Mouse (Mus musculus): ENCODE data around the gene Gm21992. TPM values are rescaled to one million over a fixed set of nuclear protein-coding genes. Genes with fewer than 3 reads are reported as not detected.

Gene Gm21992
- polyA plus RNA-seq, 1 experiment from 2014 or later: 19.1 TPM

GRCm38 (mm10) chr19:4713886-4714285 is 97.5 kb downstream of the Gm21992 start:
- Histone ChIP-seq H3K9ac (ENCODE audit: low read length) (no peak overlapping the region), H3K4me3 (ENCODE audit: low read depth, low read length) (no peak overlapping the region), H3K9me3 (ENCODE audit: control insufficient read depth, low read length) (no peaks in the 10 kb centered on the region), H3K27me3 (ENCODE audit: control insufficient read depth, insufficient read depth, low read length) (peaks cover 16% of the 10 kb centered on the region; the same call in 1 of the 2 replicates), H3K4me1 (replicated peaks; ENCODE audit: control insufficient read depth, insufficient read depth) (no peaks in the 10 kb centered on the region), H3K36me3 (ENCODE audit: control insufficient read depth, insufficient read depth, low read length) (no peaks in the 10 kb centered on the region), H3K4me2 (replicated peaks; ENCODE audit: low read depth) (no peak overlapping the region), H3K27ac (replicated peaks) (no peak overlapping the region)
- DNase-seq (ENCODE audit: low spot score) (no peak), ATAC-seq (ENCODE audit: low FRiP score, low TSS enrichment) (no peak)
- WGBS: 79% methylated on average over 3 of the region's 3 CpGs
- no peak for TF ChIP-seq CTCF (IDR thresholded peaks at IDR 0.05; ENCODE audit: low read depth)
- TF ChIP-seq EP300 (optimal IDR thresholded peaks at IDR 0.05): no peak

- DNase-seq (ENCODE audit: low spot score) (no peak), ATAC-seq (ENCODE audit: low FRiP score, low TSS enrichment) (no peak)
- H3K27ac ChIP-seq (replicated peaks): no peak overlapping the region
- H3K36me3 ChIP-seq (ENCODE audit: control insufficient read depth, insufficient read depth, low read length): no peaks in the 10 kb centered on the region
- no peak for TF ChIP-seq EP300 (optimal IDR thresholded peaks at IDR 0.05)
- no peak for TF ChIP-seq CTCF (IDR thresholded peaks at IDR 0.05; ENCODE audit: low read depth)
- no peaks in the 10 kb centered on the region for H3K9me3 ChIP-seq (ENCODE audit: control insufficient read depth, low read length)
- peaks cover 16% of the 10 kb centered on the region; the same call in 1 of the 2 replicates for H3K27me3 ChIP-seq (ENCODE audit: control insufficient read depth, insufficient read depth, low read length)
- peak overlapping the region; percentile 51 for H3K4me3 ChIP-seq (ENCODE audit: low read depth, low read length)
- H3K4me2 ChIP-seq (replicated peaks; ENCODE audit: low read depth): peak overlapping the region; percentile 92
- no peaks in the 10 kb centered on the region for H3K4me1 ChIP-seq (replicated peaks; ENCODE audit: control insufficient read depth, insufficient read depth)
- WGBS: 58% methylated on average over 13 of the region's 13 CpGs
- no peak overlapping the region for H3K9ac ChIP-seq (ENCODE audit: low read length)
Measured at GRCm38 (mm10) chr19:4712781-4713526, 98.5 kb downstream of the Gm21992 start.

GRCm38 (mm10) chr19:4712156-4712780 is 99.1 kb downstream of the Gm21992 start:
- peaks cover 16% of the 10 kb centered on the region; the same call in 1 of the 2 replicates for H3K27me3 ChIP-seq (ENCODE audit: control insufficient read depth, insufficient read depth, low read length)
- DNase-seq (ENCODE audit: low spot score): no peak
- H3K36me3 ChIP-seq (ENCODE audit: control insufficient read depth, insufficient read depth, low read length): no peaks in the 10 kb centered on the region
- 2% methylated on average over 48 of the region's 60 CpGs for WGBS
- peak overlapping the region; percentile 51 for H3K4me3 ChIP-seq (ENCODE audit: low read depth, low read length)
- no peak overlapping the region for H3K27ac ChIP-seq (replicated peaks)
- ATAC-seq (ENCODE audit: low FRiP score, low TSS enrichment): peak; percentile 44; the same call in 1 of the 2 replicates
- TF ChIP-seq EP300 (optimal IDR thresholded peaks at IDR 0.05) (no peak), CTCF (IDR thresholded peaks at IDR 0.05; ENCODE audit: low read depth) (no peak)
- peak overlapping the region; percentile 92 for H3K4me2 ChIP-seq (replicated peaks; ENCODE audit: low read depth)
- H3K4me1 ChIP-seq (replicated peaks; ENCODE audit: control insufficient read depth, insufficient read depth): no peaks in the 10 kb centered on the region
- H3K9me3 ChIP-seq (ENCODE audit: control insufficient read depth, low read length): no peaks in the 10 kb centered on the region
- H3K9ac ChIP-seq (ENCODE audit: low read length): peak overlapping the region; percentile 55

- H3K27ac ChIP-seq (replicated peaks): no peak overlapping the region
- no peak for ATAC-seq (ENCODE audit: low FRiP score, low TSS enrichment)
- H3K4me1 ChIP-seq (replicated peaks; ENCODE audit: control insufficient read depth, insufficient read depth): no peaks in the 10 kb centered on the region
- no peak for DNase-seq (ENCODE audit: low spot score)
- no peak for TF ChIP-seq CTCF (IDR thresholded peaks at IDR 0.05; ENCODE audit: low read depth)
- TF ChIP-seq EP300 (optimal IDR thresholded peaks at IDR 0.05): no peak
- H3K36me3 ChIP-seq (ENCODE audit: control insufficient read depth, insufficient read depth, low read length): no peaks in the 10 kb centered on the region
- no peaks in the 10 kb centered on the region for H3K9me3 ChIP-seq (ENCODE audit: control insufficient read depth, low read length)
- peaks cover 16% of the 10 kb centered on the region; the same call in 1 of the 2 replicates for H3K27me3 ChIP-seq (ENCODE audit: control insufficient read depth, insufficient read depth, low read length)
- peak overlapping the region; percentile 51 for H3K4me3 ChIP-seq (ENCODE audit: low read depth, low read length)
- 1% methylated on average over 41 of the region's 65 CpGs for WGBS
- peak overlapping the region; percentile 55 for H3K9ac ChIP-seq (ENCODE audit: low read length)
- peak overlapping the region; percentile 92 for H3K4me2 ChIP-seq (replicated peaks; ENCODE audit: low read depth)
Measured at GRCm38 (mm10) chr19:4711601-4712155, 99.7 kb downstream of the Gm21992 start.

GRCm38 (mm10) chr19:4711098-4711600 is 100.3 kb downstream of the Gm21992 start, which contains the start of gene Sptbn2:
Sptbn2 (plus strand) TSS chr19:4711167.
- Histone ChIP-seq H3K4me3 (ENCODE audit: low read depth, low read length) (peak within 1 kb of the TSS; percentile 51), H3K4me2 (replicated peaks; ENCODE audit: low read depth) (peak within 1 kb of the TSS; percentile 92), H3K27me3 (ENCODE audit: control insufficient read depth, insufficient read depth, low read length) (peaks cover 16% of the 10 kb centered on the region; the same call in 1 of the 2 replicates), H3K9me3 (ENCODE audit: control insufficient read depth, low read length) (no peaks in the 10 kb centered on the region), H3K9ac (ENCODE audit: low read length) (peak within 1 kb of the TSS; percentile 55), H3K36me3 (ENCODE audit: control insufficient read depth, insufficient read depth, low read length) (no peaks in the 10 kb centered on the region), H3K4me1 (replicated peaks; ENCODE audit: control insufficient read depth, insufficient read depth) (no peaks in the 10 kb centered on the region), H3K27ac (replicated peaks) (no peak within 1 kb of the TSS)
- WGBS: 31% methylated on average over 13 of the region's 13 CpGs
- TF ChIP-seq CTCF (IDR thresholded peaks at IDR 0.05; ENCODE audit: low read depth): no peak
- no peak for TF ChIP-seq EP300 (optimal IDR thresholded peaks at IDR 0.05)
- ATAC-seq (ENCODE audit: low FRiP score, low TSS enrichment) (no peak), DNase-seq (ENCODE audit: low spot score) (no peak)
